Mouse (Mus musculus): ENCODE data around the gene Ccdc137.
"Not testable (repeated sequence)": the region's sequence is repeated elsewhere in the genome, so short reads cannot be mapped to it uniquely, and the experiment has no call there.

The Ccdc137 gene

DNA sequence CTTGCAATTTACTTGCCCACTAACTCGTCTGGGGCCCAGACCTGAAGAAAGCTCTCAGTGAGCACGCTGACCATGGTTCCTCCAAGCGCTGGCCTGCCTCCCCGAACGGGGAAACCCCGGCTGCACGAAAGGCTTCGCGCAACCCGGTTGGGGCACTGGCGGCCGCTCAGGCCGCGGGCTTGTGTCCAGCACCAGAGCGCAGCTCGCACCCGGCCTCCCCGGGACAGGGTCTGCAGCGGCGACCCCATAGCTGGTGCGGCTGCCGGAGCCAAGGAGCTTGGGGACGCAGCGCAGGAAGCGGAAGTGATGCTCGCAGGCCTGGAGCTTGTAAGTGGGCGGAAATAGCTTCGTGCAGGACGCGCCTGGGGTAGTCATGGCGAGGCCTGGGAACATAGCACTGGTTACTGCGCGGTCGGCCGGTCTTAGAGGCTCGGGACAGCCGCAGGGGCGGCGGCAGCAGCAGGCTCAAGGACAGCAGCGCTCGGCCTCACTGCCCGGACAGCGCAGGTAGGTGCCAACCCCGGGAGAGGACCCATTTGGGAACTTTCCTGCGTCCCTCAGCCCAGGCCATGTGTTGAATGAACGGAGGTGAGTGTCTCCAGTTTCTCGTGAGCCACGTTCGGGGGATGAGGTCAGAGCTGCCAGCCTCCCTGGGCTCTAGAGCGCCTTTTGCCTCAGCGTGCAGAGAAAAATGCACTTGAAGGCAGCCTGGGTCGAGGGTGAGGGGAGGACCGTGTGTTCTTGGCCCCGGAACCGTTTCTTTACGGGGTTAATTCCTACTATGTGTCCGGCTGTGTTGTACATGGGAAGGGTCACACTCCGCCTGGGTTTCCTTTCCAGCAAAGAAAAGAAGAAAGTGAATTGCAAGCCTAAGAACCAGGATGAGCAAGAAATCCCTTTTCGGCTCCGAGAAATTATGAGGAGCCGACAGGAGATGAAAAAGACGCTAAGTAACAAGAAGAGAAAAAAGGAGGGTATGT is at the start of gene Ccdc137, which contains the start of gene Oxld1:
Ccdc137 (plus strand) TSS at position 344 of the 980 bp plus-strand sequence.
Oxld1 (minus strand) TSS at position 297 of the 980 bp plus-strand sequence.
- DNase-seq (ENCODE audit: low spot score in 2 of 2) = peak; percentile 59 to 63

DNA sequence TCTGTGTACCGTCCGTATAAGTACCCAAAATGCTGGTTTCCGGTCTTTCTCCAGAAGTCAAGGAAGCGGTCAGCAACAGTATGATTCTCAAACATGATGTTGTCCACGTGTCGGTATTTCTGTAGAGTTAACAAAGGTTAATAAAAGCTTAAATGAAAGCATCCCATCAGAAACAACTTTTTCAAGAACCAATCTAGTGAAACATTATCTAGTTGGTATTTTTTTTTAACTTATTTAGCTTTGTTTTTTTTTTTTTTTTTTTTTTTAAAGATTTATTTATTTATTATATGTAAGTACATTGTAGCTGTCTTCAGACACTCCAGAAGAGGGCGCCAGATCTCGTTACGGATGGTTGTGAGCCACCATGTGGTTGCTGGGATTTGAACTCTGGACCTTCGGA is 44.3 kb upstream of the Ccdc137 start:
- DNase-seq (ENCODE audit: low spot score in 2 of 2) = not testable (repeated sequence)

DNA sequence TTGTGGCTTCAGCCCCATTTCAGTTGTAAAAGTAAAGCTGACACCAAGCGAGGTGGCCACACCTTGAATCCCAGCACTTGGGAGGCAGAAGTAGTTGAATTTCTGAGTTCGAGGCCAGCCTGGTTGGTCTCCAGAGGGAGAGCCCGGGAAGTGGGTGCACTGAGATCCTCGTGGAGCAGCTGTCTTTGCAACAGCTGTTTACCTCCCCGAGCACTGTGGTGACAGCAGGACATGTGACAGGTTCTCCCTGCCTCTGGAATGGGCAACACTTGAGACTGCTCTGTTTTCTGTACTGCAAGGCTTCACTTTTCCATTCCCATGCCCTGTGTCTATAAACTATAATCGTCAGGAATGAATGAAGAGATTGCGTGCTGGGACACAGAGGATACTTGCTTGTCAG is 40.1 kb upstream of the Ccdc137 start:
- no peak for DNase-seq (ENCODE audit: low spot score in 2 of 2)

DNA sequence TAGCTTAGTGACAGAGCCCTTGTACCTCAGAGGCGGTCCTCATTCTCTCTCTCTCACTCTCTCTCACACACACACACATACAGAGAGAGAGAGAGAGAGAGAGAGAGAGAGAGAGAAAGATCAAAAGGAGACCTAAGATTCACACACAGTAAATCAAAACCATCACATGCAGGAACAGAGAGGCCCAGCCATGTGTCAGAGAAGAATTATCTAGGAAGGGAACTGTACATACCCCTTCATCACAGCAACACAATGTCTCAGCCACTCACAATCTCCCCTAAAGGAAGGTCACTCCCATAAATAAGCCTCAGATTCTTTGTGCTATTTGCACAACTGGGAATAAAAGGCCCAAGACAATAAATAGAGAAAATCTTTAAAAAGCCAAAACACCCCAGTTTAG is 39.3 kb upstream of the Ccdc137 start:
- no peak for DNase-seq (ENCODE audit: low spot score in 2 of 2)

DNA sequence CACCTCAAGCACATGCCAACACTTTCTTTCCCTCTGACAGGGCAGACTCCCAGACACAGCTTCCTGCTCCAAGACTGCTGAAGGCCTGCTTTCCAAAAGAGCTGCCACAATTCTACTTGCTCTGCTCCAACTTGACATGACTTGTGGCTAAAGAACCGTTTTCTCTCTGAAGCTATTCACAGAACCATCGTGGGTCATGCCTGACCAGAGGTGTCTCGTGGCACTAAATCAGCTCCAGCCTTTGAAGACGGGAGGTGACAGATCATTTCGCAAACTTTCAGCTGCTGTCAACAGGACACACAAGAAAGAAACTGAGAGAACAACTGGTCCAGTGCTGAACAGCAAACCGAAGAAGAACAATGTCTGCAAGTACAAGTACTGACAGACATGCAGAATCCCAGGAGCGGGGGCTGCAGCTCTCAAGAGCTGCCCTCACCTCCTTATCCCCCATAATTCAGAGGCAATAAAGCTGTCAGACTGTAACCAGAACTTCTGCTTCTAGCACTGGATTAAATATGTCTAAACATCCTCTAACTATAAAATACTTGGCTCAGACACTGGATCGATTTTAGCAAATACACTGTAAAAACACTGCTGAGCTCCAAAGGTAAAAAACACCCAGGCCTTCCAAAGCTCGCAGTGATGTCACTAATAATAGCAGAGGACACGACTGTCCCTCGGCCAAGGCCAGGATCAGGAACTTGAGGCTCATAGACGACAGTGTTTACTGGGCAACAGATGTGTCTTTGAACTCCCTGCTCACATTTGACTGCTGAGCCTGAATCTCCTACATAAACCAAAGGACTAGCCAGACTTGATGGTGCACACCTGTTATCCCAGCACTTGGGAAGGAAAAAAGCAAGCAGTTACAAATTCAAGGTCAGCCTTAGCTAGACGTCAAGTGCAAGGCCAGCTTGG is 35.0 kb upstream of the Ccdc137 start:
- no peak for DNase-seq (ENCODE audit: low spot score in 2 of 2)

DNA sequence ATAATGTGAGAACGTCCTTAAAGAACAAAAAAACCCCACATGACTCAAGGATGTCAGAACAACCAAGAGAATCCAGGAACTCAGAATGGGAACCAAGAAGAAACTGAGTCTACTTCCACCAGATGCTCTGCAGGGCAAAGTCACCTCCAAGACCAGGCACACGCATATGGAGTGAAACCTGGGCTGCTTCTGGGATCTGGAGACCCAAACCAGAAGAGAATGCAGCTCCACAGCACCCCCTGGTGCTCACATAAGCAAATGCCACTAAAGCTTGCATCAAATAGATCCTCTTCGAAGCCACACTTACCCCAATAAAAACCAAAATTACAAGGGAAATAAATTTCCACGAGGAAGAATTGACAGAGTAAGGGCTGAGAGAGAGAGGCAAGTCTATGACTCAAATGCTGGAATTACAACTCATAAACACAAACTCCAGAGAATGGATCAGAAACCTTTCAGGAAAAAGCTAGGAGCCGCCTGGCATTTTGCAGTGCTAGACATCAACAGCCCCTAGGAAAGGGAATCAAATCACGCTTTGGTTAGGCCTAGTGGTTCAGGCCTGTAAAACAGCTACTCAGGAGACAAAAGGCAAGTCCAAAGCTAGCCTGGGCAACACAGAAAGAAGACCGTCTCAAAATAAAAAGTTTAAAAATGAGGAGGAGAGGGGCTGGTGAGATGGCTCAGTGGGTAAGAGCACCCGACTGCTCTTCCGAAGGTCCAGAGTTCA is 34.2 kb upstream of the Ccdc137 start:
- peak; percentile 31 to 46 for DNase-seq (ENCODE audit: low spot score in 2 of 2)

DNA sequence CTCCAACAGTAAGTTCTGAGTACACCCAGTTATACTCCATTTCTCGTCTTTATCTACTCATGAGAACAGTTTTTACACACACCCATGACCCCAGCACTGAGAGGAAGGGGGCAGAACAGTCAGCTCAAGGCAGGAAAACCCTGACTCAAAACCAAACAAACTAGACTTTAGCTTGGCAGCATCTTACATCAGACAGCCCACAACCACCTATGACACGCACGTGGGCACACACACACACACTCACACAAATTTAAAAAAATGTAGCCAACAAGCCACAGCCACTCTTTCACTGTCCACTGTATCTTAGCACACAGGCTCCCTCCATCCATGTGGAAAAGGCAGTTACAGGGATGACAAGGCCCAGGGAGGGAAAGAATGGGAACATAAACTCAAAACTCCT is 31.2 kb upstream of the Ccdc137 start:
- DNase-seq (ENCODE audit: low spot score in 2 of 2) = no peak

DNA sequence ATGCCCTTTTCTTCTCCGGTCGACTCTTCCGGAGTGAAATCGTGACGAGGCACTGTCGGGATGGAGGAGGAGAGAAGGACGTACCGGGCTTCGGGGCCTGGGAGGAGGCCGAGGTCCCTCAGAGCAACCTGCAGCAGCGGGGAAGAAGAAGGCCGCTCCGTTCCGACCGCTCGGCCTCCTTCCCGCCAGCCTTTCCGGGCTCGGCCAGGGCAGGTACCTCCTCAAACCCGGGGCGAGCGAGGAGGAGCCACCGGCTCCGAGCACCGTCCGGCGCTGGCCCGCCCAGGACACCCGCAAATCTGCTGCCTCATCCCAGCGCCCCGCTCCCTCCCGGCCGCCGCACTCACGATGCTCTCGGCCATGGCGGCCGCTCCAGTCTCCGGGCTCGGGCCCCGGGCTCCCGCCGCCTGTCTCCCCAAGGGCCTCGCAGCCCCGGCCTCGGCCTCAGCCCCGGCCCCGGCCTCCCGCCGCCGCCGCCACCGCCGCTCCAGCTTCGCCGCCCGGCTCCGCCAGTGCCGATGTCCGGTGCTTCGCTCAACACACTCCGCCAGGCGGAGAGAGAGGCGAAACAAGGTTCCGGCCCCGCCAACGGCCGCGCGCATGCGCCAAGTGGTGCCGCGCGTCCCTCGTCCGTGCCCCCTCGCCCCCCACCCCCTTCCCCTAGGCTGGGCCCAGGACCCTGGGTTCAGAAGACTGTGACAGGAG is 20.6 kb upstream of the Ccdc137 start, which contains the start of gene Nploc4:
Nploc4 (minus strand) TSS at position 557 of the 705 bp plus-strand sequence.
- DNase-seq (ENCODE audit: low spot score in 2 of 2) = peak; percentile 83 to 88

DNA sequence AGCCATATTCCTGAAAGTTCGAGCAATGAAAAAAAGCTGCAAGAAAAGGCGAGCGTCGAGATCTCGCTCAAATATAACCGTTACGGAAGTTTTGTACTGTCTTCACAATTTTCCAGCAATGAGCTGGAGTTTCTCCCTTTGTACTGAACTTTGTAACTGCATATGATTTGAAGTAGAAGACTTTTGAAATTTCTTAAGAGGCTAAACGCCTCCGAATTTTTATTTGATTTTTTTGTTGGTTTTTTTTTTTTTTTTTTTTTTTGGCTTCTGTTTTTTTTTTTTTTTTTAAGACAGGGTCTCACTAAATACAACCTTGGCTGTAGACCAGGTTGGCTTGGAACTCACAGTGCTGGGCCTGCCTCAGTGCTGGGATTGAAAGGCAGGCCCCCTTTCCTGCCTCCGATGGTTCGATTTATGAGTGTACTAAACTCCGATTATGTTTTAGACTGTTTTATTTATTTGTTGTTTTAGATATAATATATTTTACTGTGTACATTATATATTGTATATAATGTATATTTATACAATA is 20.0 kb upstream of the Ccdc137 start:
- DNase-seq (ENCODE audit: low spot score in 2 of 2) = no peak

DNA sequence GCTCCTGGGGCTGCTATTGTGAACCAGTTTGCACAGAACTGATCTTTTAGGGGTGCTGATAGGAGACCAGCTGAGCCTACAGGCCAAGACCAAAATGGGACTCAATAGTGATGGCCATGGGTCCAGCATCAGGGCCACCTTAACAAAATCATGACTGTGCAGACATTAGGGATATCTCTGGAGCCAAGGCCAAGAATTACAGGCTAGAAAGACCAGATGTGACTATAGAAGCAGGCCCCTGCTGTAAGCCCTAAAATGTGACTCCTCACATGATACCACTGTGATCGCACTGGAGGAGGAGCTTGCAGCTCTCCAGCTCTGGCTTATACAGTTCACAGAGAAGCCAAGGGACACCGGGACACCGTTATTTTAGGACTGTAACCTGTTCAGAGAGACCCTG is 15.6 kb upstream of the Ccdc137 start, which contains the start of gene Tspan10:
Tspan10 (plus strand) TSS at position 301 of the 400 bp plus-strand sequence.
- no peak for DNase-seq (ENCODE audit: low spot score in 2 of 2)

DNA sequence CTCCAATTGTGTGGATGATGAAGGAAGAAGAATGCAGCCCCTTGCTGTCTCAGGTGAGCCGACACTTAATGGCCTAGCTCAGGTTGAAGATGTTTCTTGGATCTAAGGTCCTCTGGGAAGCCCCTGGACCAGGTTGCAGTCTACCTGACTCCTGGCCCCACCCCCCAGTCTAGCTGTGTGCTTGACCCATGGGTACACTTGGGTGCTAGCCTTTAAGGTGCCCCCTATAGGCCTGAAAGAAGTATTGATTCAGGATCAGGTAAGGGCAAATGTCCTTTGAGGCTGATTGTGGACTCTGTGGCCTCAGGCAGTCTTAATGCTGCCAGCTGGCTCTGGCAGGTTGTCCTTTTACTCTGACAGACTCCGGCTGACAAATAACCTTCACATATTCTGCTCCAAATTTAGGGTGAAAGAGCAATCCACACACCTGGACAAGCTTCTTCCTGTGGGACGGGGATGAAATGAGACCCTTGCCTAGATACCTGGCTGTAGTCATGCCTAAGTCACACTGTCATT is 15.1 kb upstream of the Ccdc137 start:
- no peak for DNase-seq (ENCODE audit: low spot score in 2 of 2)

DNA sequence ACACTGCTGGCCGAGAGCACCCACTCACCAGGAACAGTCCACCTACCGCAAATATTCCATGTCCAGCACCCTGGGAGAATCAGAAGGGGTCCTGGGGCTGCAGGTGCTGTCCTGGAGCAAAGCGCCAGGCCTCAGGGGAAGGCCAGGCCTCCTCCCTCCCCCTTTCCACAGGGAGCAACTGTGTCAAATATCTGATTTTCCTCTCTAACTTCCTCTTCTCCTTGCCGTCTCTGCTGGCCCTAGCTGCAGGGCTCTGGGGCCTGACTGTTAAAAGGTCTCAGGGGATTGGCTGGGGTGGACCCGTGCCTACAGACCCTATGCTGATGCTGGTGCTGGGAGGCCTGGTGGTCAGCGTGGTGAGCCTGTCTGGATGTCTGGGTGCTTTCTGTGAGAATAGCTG is 13.8 kb upstream of the Ccdc137 start:
- DNase-seq (ENCODE audit: low spot score in 2 of 2) = no peak

DNA sequence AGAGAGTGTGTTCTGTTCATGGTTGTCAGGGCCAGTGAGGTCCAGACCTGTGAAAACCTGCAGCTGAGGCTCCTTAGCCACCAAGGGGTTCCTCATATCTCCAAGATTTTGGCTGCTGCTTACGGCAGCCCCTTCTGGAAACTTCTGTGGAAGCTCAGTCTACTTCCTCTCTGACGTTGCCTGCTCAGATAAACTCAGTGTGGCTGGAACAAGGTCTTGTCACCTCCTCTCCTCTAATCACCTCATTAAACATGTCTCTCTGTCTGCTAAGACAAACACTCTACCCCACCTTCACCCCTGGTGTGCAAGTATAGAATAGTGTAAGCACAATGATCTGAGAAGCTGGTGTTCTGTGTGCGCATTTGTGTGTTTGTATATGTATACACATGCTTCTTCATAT is 12.4 kb upstream of the Ccdc137 start:
- DNase-seq (ENCODE audit: low spot score in 2 of 2) = no peak

DNA sequence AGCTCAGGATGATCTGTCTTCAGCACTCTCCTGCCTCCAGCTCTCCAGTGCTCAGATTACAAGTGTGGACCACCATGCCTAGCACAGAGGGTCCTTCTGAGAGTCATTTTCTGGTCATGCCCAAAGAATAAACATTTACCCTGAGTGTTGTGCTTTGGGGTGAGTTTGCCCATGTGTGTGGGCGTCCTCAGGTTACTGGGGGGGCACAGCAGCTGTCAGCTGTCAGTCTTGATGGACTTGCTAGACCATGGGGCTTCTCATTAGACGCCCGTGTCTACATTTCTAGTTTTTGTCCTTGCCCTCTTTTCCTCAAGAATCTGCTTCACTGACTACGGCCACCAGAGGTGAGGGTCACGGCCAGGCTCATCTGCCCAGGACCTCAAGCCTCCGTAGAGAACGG is 10.7 kb upstream of the Ccdc137 start:
- DNase-seq (ENCODE audit: low spot score in 2 of 2) = no peak

DNA sequence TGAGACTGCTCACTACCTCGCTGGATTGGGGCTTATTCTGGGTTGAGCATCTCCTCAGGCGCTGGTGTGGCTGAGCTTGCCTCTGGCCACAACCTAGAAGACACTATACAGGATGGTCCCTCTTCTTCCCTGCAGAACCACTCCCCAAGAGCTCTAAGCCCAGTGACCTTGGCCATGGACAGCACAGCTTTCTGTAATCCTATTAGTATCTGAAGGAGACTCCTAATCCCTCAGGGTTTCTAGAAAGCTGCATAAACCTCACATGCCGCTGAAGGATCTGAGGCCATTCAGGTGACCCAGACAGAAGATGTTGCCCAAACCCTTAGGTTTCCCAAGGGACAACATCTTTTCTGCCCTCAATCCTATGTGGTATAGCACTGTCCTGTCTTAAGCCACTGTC is 5.7 kb upstream of the Ccdc137 start:
- no peak for DNase-seq (ENCODE audit: low spot score in 2 of 2)

DNA sequence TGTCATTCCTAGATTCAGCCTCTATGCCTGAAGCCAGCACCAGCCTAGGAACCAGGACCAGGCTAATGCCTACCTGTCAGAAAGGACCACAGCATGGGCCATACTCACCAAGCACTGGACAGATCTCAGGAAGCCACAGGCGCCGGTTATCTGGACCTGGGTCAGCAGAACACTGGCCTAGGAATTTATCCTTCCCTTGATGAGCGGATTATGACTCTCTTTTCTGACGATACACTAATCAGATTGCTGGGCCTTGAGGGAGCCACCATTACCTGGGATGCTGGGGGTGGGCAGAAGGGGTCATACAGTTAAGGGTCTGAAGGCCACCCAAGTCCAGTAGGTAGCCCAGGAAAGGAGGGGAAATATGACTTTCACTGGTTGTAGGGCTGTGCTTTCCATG is 4.6 kb upstream of the Ccdc137 start, which contains the start of gene Pde6g:
Pde6g (minus strand) TSS at position 195 of the 400 bp plus-strand sequence.
- no peak for DNase-seq (ENCODE audit: low spot score in 2 of 2)

DNA sequence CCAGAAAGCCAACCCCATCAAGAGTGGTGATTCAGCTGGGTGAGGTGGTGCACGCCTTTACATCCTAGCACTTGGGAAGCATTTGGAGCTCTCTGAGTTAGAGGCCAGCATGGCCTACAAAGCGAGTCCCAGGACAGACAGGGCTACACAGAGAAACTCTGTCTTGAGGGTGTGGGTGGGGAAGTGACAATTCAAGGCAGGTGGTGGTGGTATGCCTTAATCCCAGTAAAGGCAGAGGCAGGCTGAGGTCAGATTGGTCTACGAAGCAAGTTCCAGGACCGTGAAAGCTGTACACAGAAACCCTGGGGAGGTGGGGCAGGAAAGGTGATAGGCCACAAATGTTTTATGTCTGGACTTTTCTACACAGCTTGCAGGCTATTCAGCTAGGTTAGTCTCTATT is 3.0 kb upstream of the Ccdc137 start:
- no peak for DNase-seq (ENCODE audit: low spot score in 2 of 2)

DNA sequence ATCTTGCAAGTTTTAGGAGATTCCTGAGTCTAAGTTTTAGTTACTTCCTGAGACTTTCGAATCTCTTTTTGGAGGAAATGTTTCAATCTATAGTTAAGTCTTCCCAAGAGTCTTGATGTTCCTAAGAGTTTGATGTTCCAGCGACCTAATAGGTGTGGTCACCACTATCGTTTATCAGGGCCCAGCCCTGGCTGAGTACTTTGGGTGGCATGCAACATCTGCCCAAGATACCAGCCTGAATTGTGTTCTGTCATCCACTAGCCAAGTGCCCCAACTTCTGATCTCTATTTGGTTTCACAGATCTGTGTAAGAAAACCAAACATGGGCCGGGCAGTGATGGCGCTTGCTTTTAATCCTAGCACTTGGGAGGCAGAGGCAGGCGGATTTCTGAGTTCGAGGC is 2.5 kb upstream of the Ccdc137 start:
- DNase-seq (ENCODE audit: low spot score in 2 of 2) = no peak

DNA sequence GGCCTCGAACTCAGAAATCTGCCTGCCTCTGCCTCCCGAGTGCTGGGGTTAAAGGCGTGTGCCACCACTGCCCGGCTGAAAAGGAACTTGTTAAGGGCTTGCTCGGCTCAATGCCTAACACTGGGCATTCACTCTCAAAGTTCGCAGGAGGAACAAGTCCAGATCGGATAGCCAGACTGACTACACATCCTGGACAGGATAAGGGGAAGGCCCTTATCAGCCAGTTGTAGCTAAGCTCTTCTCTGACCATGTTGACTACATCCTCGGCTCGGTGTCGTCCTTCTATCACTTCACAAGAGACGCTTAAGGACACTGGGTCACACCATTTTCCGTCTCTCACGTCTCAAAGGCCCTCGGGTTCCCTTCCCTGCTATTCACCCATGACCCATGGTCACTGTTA is 545 bp upstream of the Ccdc137 start:
- DNase-seq (ENCODE audit: low spot score in 2 of 2) = no peak
